Mouse (Mus musculus) embryonic facial prominence, embryonic 14.5 days (tissue): Measurements from ENCODE around the gene Trpc1. TPM values are rescaled to one million over a fixed set of nuclear protein-coding genes. Genes with fewer than 3 reads are reported as not detected.

Experiments
- ATAC-seq: fragments of 200-750 bp; cut with Nextera tagmentation; 2 replicates; pipeline ENCODE4 v1.8.0; 2017; ENCODE audit warnings: low read depth, moderate number of reproducible peaks, moderate TSS enrichment
- DNase-seq: peaks from one replicate; pipeline ENCODE4 v3.0.0-alpha.2; 2015; ENCODE audit warnings: low spot score
- H3K27ac ChIP-seq: fragments of 300-500 bp; sonication (generic); replicated peaks from 2 replicates; pipeline ENCODE4 v1.5.1; 2014; ENCODE audit warnings: low read depth, mild to moderate bottlenecking, low read length, moderate library complexity
- H3K27me3 ChIP-seq: fragments of 300-500 bp; sonication (generic); replicated peaks from 2 replicates; pipeline ENCODE4 v1.6.1; 2014; ENCODE audit warnings: low read length; ENCODE audit not compliant: control insufficient read depth, insufficient read depth
- H3K36me3 ChIP-seq: fragments of 300-500 bp; sonication (generic); 2 replicates; pipeline ENCODE4 v1.6.1; 2014; ENCODE audit warnings: low read length, mixed read lengths; ENCODE audit not compliant: control insufficient read depth, insufficient read depth
- H3K4me1 ChIP-seq: fragments of 300-500 bp; sonication (generic); 2 replicates; pipeline ENCODE4 v1.6.1; 2014; ENCODE audit warnings: antibody characterized with exemption, low read length; ENCODE audit not compliant: control insufficient read depth, insufficient read depth
- H3K4me2 ChIP-seq: fragments of 300-500 bp; sonication (generic); 2 replicates; pipeline ENCODE4 v1.6.1; 2014; ENCODE audit warnings: low read depth, mild to moderate bottlenecking, low read length, moderate library complexity, mixed read lengths
- H3K4me3 ChIP-seq: fragments of 300-500 bp; sonication (generic); 2 replicates; pipeline ENCODE4 v1.5.1; 2014; ENCODE audit warnings: low read depth, mild to moderate bottlenecking, low read length
- H3K9ac ChIP-seq: fragments of 300-500 bp; sonication (generic); 2 replicates; pipeline ENCODE4 v1.6.1; 2014; ENCODE audit warnings: low read depth, mild to moderate bottlenecking, low read length, moderate library complexity, mixed read lengths
- H3K9me3 ChIP-seq: fragments of 300-500 bp; sonication (generic); 2 replicates; pipeline ENCODE4 v1.6.1; 2016; ENCODE audit warnings: low read length; ENCODE audit not compliant: control insufficient read depth
- WGBS: fragments of 180-500 bp; shearing (Covaris S2); extraction: QIAGEN DNeasy Blood & Tissue Kit; methylation state at CpG from one replicate; pipeline ENCODE4 v1.1.7; 2014; 5-methylcytosine and 5-hydroxymethylcytosine counted together
- polyA plus RNA-seq: library from polyadenylated mRNA; unstranded; fragments of >200 nt; fragmentation: Nextera tagmentation; extraction: Ambion mirVana; gene quantifications from 2 replicates; pipeline ENCODE4 v1.2.1, GENCODE M21; 2014

The Trpc1 gene
- polyA plus RNA-seq = 3.0 and 3.9 TPM in 2 replicates

DNA sequence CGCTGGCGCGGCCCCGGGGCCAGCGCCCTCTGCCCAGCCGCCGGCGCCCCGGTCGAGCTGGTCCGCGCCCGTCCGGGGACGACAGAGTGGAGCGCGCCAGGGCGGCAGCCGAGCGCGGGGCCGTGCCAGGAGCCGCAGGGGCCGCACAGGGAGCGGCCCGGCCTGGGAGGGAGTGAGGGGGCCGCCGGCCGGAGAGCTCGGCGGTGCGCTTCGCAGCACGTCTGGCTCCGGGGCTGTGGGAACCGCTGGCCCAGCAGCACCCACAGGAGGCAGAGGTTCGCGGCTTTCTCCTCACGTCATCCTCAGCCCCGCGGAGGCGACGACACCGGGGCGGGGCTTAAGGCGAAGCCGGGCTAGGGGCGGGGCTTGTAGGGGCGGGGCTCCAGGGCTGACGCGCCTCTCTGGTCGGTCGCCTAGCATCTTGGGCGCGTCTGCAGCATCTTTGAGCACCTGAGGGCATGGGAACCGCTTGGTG, at the start of gene Trpc1:
Gene Trpc1 (minus strand): TSS at position 339 of the 475 bp plus-strand sequence.
- Histone ChIP-seq H3K27ac (no peak within 1 kb of the TSS), H3K9ac (peak within 1 kb of the TSS; percentile 81), H3K27me3 (peaks cover 13% of the 10 kb centered on the region), H3K9me3 (no peaks in the 10 kb centered on the region), H3K4me3 (peak within 1 kb of the TSS; percentile 84), H3K36me3 (no peaks in the 10 kb centered on the region), H3K4me2 (peak within 1 kb of the TSS; percentile 88), H3K4me1 (peaks cover 4% of the 10 kb centered on the region; the same call in 1 of the 2 replicates)
- DNase-seq (peak; percentile 92), ATAC-seq (peak; percentile 97)
- 0% methylated on average over 12 of the region's 56 CpGs for WGBS

DNA sequence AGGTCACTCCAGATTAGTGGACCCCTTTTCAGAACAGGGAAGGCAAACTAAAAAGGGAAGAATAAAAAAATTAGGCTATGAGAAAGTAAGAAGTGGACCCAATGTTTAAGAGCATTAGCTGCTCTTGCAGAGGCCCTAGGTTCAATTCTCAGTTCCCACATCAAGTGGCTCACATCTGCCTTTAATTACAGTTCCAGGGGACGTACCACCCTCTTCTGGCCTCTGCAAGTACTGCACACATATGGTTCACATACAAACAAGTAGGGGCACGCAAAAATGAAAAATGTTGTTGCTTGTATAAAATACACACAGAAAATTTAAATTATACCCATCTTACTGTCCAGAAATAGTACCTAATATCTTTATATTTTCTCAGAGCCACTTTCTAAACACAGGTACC, 46.1 kb upstream of the Trpc1 start:
- H3K9ac ChIP-seq = no peak overlapping the region
- peaks cover 4% of the 10 kb centered on the region for H3K9me3 ChIP-seq
- no peaks in the 10 kb centered on the region for H3K4me1 ChIP-seq
- 84% methylated on average over 2 of the region's 2 CpGs for WGBS
- H3K27ac ChIP-seq = no peak overlapping the region
- no peak overlapping the region for H3K4me3 ChIP-seq
- no peak overlapping the region for H3K4me2 ChIP-seq
- no peaks in the 10 kb centered on the region for H3K36me3 ChIP-seq
- no peaks in the 10 kb centered on the region for H3K27me3 ChIP-seq
- DNase-seq (no peak), ATAC-seq (no peak)

DNA sequence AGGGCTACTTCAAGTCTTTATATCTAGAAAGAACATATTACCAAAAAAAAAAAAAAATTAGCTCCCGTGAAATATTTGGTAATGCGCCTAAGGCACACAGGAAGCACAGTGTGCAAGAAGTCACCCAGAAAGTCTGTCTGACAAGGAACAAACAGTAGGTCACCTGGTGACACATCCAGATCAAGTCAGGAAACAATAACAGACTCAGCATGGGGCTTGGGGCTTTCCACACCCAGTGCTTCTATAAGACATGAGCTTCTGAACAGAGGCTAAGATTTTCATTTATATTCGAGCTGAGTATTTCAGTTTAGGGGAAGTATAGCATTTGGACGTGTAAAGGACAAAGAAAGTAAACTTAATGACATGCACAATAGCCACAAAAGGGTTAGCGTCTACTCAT, 45.7 kb upstream of the Trpc1 start:
- 84% methylated on average over 5 of the region's 5 CpGs for WGBS
- Histone ChIP-seq H3K4me3 (no peak overlapping the region), H3K9ac (no peak overlapping the region), H3K9me3 (peaks cover 4% of the 10 kb centered on the region), H3K4me1 (no peaks in the 10 kb centered on the region), H3K36me3 (no peaks in the 10 kb centered on the region), H3K4me2 (no peak overlapping the region), H3K27ac (no peak overlapping the region), H3K27me3 (no peaks in the 10 kb centered on the region)
- ATAC-seq (no peak), DNase-seq (no peak)

DNA sequence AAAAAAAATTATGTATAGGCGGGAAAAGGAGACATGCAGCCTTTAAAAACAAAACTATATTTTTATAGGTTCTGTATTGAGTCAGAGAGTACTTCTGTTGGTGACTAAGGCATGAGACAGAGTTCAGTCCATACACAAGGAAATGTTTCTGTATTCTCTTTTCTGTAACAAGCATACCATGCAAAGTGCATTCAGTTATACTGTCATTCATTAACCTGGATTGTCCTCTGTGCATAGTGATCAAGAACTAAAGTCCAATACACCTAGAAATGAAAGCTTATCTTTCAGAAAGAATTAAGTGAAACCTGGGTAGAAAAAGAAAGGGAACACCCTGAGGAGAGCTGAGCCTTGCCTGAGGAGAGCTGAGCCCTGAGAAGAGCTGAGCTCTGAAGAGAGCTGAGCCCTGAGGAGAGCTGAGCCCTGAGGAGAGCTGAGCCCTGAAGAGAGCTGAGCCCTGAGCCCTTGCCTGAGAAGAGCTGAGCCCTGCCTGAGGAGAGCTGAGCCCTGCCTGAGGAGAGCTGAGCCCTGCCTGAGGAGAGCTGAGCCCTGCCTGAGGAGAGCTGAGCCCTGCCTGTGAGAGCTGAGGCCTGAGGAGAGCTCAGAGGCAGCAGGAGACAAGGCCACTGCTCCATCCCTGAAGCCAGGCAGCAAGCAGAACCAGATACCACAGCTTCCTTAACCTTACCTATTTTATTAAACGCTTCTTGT, 45.1 kb upstream of the Trpc1 start:
- H3K27me3 ChIP-seq = no peaks in the 10 kb centered on the region
- WGBS = 88% methylated on average over 2 of the region's 2 CpGs
- DNase-seq = no peak
- H3K4me1 ChIP-seq = no peaks in the 10 kb centered on the region
- no peak overlapping the region for H3K4me2 ChIP-seq
- peaks cover 4% of the 10 kb centered on the region for H3K9me3 ChIP-seq
- H3K27ac ChIP-seq = no peak overlapping the region
- no peaks in the 10 kb centered on the region for H3K36me3 ChIP-seq
- ATAC-seq = no peak
- no peak overlapping the region for H3K9ac ChIP-seq
- H3K4me3 ChIP-seq = no peak overlapping the region

DNA sequence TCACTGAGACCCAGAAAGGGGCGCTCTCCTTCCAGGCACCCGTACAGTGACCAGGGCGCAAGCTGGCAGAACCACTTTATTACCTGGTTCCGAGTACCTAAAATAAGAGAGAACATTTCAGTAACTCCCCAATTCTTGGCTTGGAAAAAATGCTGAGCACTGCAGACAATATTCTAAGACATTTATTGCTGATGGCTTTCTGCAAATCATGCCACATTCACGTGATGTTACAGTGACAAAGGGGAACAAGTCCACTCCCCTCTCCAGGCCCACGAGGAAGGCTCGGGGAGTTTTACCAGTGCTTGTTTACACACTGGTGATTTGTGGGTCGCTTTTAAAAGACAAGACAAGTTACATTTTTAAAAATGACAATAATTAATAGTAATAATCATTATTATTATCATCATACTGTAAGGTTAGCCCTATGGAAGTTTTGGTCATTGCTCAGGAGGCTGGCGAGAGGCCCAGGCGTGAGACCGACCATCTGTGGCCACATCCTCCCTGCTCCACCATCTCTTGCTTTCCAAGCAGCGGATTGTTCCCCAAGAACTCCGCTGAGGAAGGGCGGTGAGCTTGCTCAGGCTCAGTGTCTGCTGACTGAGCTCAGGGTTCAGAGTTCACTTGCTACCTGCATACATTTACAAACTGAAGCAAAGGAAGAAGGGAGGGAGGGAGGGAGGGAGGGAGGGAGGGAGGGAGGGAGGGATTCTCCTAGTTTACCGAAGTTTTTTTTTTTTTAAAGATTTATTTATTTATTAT, 44.0 kb upstream of the Trpc1 start:
- Histone ChIP-seq H3K9ac (no peak overlapping the region), H3K4me1 (no peaks in the 10 kb centered on the region), H3K4me3 (no peak overlapping the region), H3K4me2 (no peak overlapping the region), H3K27ac (no peak overlapping the region), H3K36me3 (no peaks in the 10 kb centered on the region), H3K27me3 (no peaks in the 10 kb centered on the region), H3K9me3 (peaks cover 4% of the 10 kb centered on the region)
- DNase-seq = no peak
- 87% methylated on average over 15 of the region's 15 CpGs for WGBS
- ATAC-seq = no peak

DNA sequence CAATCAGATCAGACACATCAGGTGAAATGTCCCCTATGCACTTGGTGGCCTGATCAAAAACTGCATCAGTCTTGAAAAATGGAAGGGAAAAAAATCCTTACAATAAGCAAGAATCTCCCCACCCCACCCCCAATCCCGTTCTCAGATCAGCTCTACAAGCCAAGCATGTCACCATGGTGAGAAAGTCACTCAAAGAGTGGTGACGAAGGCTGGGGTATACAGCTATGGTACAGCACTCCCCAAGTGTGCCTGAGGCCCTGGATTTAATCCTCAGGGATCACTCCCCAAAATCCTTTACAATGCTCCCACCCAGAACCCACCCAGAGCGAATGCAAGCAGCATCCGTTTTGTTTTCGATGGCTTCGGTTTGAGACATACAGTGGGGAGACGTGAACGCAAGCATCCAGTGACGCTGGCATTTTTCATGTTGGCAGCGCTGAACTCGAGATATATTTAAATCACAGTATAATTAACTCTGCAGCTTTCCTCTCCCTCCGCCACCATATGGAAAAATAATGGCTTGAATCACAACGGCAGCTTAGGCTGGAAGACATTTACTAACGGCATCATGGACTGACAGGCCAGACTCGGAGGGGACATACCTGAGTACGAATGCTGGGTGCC, 34.8 kb upstream of the Trpc1 start:
- H3K36me3 ChIP-seq = no peaks in the 10 kb centered on the region
- no peak for ATAC-seq
- no peak overlapping the region for H3K4me2 ChIP-seq
- 76% methylated on average over 16 of the region's 16 CpGs for WGBS
- DNase-seq = no peak
- no peak overlapping the region for H3K9ac ChIP-seq
- H3K9me3 ChIP-seq = no peaks in the 10 kb centered on the region
- no peaks in the 10 kb centered on the region for H3K4me1 ChIP-seq
- no peaks in the 10 kb centered on the region for H3K27me3 ChIP-seq
- no peak overlapping the region for H3K4me3 ChIP-seq
- H3K27ac ChIP-seq = no peak overlapping the region

DNA sequence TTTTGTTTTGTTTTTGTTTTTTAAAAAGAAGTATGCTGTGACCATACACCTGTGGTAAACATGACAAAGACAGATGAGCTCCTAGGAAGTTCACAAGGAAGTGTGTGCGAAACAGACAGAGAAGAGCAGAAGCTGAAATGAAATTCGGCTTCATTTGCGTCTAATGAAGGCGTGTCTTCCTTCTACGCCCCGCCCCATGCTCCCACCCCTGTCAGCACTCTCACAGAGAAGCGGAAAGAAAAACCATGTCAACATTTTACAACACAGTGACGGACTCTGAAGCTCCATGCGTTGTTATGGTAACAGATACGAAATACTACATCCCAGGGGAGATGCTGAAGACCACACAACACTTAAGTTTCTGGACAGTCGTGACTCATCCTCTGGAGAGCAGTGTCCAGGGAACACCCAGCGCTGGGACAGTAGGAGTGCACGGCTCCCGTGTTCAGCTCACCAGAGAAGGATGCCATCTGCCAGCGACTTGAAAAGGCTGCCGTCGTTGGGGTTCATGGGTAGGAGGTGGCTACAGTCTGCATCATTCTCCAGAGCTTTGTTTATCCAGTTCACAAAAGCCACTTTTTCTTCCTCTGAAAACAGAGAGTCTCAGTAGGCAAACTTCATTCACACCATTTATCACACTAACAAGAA, 33.6 kb upstream of the Trpc1 start:
- Histone ChIP-seq H3K36me3 (no peaks in the 10 kb centered on the region), H3K9ac (no peak overlapping the region), H3K27ac (no peak overlapping the region), H3K9me3 (no peaks in the 10 kb centered on the region), H3K4me1 (no peaks in the 10 kb centered on the region), H3K4me2 (no peak overlapping the region), H3K4me3 (no peak overlapping the region), H3K27me3 (no peaks in the 10 kb centered on the region)
- WGBS = 75% methylated on average over 17 of the region's 17 CpGs
- ATAC-seq (peak; percentile 31; the same call in 1 of the 2 replicates), DNase-seq (no peak)

DNA sequence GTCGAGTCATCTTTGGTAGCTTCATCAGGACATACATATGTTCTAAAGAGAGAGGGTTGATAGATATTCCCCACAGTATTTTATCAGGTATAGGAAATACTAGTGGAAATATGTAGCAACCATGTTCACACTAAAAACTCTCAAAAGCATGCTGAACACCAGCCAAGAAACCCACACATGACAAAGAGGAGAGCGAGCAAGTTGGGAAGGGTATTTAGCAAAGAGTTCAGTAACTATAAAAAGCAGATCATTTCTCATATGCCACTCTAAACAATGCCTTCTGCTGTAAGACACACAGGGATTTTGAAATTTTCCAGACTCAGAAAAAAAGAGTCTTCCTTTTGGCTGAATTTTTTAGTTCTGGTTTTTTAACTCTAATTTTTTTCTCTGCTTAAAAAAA, 21.5 kb upstream of the Trpc1 start:
- H3K4me2 ChIP-seq = no peak overlapping the region

More for the DNA sequence above, 21.5 kb upstream of the Trpc1 start:
- DNase-seq = no peak
- no peak overlapping the region for H3K9ac ChIP-seq
- H3K27ac ChIP-seq = no peak overlapping the region
- H3K4me1 ChIP-seq = no peaks in the 10 kb centered on the region
- H3K27me3 ChIP-seq = no peaks in the 10 kb centered on the region
- H3K36me3 ChIP-seq = no peaks in the 10 kb centered on the region
- no peak overlapping the region for H3K4me3 ChIP-seq
- no peak for ATAC-seq
- no peaks in the 10 kb centered on the region for H3K9me3 ChIP-seq
- WGBS = 69% methylated on average over 2 of the region's 2 CpGs
